Mouse (Mus musculus) induced T-regulatory cell, adult 2 months (primary cell): ENCODE results near the gene Ift46.
A peak's percentile ranks its signal among the peaks of the same experiment; 100 is the strongest.

Experiments used
- DNase-seq: peaks from one replicate; pipeline ENCODE4 v3.0.0-alpha.2; 2012; ENCODE audit warnings: low read depth

Ift46 gene

GRCm38 (mm10) chr9:44807778-44808177 is 40.1 kb downstream of the Ift46 start:
- no peak for DNase-seq

- DNase-seq: no peak
Measured at GRCm38 (mm10) chr9:44810316-44810715, 42.6 kb downstream of the Ift46 start.

- DNase-seq: no peak
Measured at GRCm38 (mm10) chr9:44814179-44814578, 46.5 kb downstream of the Ift46 start.

- DNase-seq: no peak
Measured at GRCm38 (mm10) chr9:44817522-44817921, 49.8 kb downstream of the Ift46 start.

- no peak for DNase-seq
Measured at GRCm38 (mm10) chr9:44819920-44820827, 52.5 kb downstream of the Ift46 start.

- no peak for DNase-seq
Measured at GRCm38 (mm10) chr9:44826660-44827059, 59.0 kb downstream of the Ift46 start.

- DNase-seq: no peak
Measured at GRCm38 (mm10) chr9:44828944-44829343, 61.2 kb downstream of the Ift46 start.

GRCm38 (mm10) chr9:44830506-44830905 is 62.8 kb downstream of the Ift46 start:
- no peak for DNase-seq

- no peak for DNase-seq
Measured at GRCm38 (mm10) chr9:44832356-44832755, 64.6 kb downstream of the Ift46 start.

- DNase-seq: peak; percentile 87
Measured at GRCm38 (mm10) chr9:44836439-44836838, 68.7 kb downstream of the Ift46 start.

- peak; percentile 81 for DNase-seq
Measured at GRCm38 (mm10) chr9:44841241-44841640, 73.5 kb downstream of the Ift46 start.
